Mouse (Mus musculus) spleen, postnatal 36 days (tissue): Measurements from ENCODE around the gene Cacna1e.

ENCODE experiments used
- DNase-seq, 2 experiments: peaks; one replicate each; pipeline ENCODE4 v3.0.0; 2022; ENCODE audit warnings: low spot score in 2 of 2, mixed read lengths in 1 of 2

The Cacna1e gene

DNA sequence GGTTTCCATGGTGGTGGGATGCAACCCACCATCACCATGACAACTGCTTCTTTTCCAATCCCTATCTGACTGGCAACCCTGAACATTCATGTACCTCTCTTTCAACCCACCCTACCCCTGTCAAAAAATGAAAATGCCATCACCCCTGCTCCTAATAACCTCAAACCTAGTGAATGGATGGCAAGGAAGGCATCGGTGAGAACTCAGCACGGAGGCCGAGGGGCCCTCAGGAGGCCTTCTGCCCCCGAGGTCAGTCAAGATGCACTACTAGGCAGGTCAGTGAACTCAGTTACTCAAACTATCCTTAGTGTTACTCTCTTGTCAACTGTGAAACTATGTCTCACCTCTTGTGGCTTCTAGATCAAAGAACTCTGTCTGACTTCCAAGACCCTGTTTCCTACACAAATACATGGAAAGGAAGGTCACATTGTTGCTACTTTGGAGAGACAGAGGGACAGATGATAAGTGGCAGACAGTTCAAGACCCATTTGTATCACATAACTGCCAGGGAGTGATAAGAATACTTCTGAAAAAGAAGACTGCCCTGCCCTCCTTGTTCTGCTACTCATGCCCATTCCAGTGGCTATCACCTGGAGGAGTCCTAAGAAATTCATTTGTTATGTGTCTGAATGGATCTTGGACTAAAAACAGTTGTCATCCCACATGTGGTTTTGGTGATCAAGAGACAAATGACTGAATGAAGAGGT lies 176.6 kb downstream of the Cacna1e start:
- no peak for DNase-seq

DNA sequence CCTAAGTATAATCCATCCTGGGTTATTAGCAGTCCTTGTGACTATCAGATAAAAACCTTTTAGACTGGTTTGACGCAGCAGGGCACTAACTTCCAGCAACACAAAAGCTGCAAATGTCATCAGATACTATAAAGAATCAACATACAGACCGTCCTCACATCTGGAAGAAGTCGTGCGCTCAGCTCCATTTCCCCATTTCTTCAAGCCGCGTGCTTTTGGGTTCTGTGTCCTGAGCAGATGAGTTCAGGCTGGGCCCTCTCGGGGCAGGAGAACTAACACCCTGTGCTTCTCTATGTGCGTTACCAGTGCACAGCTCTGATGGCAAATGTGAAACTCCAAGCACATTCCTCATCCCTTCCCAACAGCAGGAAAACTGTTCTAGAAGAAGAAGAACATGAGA lies 177.3 kb downstream of the Cacna1e start:
- DNase-seq, result no peak

DNA sequence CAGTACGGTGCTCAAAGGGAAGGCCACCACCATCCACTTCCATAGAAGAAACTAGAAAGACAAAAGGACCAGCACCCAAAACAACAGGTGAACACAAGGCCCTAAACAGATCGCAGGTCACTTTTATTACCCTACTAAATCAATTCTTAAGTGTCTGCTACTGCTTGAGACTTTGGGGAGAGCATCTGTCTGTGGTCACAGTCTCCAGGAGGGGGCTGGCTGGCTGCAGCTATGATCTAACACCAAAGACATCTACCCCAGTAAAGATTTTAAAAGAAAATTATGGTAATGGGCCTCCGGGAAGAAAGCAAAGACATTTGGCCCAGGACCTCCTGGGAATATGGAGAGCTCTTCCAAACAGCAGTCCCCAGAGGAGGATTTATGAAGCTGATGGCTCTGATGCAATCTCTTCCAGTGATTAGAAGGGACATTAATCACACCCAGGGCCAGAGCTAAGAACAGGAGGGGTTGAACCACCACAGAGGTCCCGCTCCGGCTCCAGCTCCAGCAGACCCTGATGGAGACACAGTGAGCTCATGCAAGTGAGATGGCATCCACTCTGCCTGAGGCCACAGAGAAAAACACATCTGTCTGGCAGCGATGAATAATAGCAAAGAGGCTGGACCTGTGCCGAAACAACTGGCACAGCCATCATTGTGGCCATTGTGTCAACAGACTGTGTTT lies 178.3 kb downstream of the Cacna1e start:
- DNase-seq, result no peak

DNA sequence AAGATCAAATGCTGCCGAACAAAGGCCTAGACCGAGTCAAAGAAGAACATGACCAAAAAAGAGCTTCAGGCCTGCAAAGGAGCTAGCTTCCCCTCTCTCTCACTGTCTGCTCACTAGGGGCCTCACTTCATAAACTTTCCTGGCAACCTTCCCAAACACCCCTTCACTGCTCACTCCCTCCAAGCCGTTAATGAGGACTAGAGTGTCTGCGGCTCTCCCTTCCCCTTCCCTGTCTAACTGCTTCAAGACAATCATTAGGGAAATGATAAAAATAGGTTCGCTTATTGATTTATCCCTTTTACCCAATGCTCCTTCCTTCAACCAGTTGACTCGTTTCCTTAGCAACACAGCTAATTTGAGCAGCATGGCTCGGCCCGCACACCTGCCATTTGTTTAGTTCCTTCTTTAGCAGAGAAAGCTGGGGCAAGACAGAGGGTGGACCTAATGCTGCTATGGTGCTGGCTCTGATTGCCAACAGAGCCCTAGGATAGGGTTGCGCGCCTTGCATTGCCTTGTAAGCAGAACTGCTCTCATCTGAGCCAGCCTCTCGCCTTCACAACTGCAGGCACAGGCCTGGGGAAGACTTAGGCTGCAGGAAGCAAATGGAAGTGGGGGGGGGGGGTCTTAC lies 179.6 kb downstream of the Cacna1e start:
- no peak for DNase-seq

DNA sequence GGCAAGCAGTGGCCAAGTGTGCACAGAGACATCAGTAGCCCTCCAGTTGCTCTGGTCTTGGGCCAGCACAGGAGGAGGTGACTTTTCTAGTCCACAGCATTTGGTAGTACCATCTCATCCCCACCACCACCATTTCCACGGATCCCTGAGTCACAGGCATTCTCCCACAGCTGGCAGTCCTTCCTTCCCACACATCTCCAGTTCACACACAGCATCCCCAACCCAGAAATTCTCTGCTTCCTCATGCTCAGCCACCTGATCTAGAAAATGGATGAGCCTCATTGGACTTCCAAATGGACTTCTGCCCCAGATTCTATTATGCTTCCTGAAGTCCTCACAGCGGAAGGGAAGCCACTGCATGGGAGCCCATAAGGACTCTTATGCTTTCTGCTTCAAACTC lies 181.7 kb downstream of the Cacna1e start:
- no peak for DNase-seq

DNA sequence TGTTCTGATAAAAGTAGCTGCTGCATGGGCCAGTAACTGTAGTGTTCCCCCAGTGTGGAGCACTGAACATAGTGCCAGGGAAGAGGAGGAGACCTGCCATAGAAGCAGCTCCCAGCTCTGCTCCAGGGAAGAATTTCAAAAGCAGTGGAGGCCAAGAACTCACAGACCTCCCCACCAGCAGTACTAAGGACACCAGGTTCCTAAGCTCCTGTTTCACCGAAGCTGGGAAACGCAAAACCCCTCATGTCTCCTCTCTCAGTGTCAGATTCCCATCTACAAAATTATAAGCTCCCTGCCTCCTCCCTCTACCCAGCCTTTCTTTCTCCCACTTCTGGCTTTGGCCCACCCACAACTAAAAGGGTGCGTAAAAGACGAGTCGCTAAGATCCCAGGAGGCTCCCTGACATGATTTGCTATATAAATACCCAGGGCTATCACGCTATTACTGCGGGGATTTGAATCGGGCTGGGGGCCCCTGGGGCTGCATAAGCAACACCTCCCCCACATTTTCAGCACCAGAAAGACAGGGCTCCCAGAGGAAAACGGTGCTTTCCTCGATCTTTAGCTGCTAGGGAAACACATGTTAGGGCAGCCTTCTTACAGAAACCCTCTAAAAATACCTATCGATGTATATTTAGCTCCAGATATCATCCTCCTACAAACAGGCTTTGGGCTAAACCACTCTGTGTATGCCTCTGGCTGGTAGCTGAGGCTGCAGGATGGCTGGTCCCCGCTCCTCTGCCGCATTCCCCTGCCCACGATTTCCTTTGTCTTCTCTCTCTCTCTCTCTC lies 195.2 kb downstream of the Cacna1e start:
- no peak for DNase-seq

DNA sequence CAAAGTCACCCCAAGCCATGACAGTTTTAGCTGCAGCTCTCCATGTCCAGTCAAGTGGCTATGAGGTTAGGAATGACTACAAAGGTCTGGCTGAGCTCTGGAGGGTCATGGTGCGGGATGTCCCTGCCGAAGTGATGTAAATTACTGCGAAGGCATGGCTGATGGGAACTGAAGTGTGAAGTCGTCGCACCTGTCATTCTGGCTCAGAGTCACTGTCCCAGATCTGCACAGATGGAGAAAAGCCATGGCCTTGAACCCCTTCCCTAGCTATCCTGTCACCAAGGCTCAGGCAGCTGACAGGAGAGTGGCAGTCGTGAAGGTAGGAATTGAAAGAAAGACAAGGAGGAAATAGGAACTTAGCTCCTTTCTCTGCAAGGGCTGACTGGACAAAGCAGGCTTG lies 197.4 kb downstream of the Cacna1e start:
- DNase-seq, result no peak

DNA sequence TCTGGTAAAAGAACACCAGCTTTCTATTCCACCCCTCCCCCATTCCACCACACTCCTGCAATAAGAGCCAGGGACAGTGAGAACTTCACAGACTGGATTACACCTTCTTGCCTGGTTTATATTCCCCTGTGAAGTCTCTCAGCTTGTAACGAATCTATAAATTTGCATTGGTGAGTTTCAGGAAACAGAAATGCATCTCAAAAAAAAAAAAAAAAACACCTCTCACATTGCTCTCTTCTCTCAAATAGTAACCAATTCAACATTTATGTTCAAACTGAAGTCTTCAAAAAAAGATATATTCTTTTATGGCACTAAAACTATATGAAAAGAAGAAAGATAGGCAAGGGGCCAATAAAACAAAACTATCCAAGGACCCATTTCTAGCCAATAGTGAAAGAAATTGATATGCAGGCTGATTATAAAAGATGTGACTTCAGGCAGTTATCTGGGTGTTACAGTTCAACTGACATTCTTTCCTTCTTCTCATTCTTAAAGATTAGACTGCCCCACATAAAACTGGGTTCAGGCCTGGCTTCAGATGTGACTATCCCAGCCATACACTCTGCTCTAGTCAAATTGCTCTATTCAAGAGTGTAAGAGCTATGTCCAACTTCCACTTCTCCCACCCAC lies 200.7 kb downstream of the Cacna1e start:
- DNase-seq, result no peak

DNA sequence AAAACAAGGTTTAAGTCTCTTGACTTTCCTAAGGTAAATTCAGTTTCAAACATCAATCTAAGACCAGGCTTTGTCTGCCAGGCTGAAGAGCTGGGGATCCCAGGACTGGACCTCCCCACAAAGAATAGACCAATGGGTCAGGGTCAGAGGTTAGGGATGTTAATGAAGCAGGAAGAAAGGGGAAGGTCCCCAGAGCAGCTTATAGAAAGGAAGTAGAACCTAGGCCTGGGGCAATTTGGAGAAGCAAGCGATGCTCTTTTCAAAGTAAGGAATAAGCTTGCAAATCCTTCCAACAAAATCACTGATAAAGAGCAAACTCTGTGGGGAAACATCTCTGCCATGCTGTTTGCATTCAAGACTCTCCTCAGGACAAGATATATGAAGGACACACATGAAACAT lies 205.3 kb downstream of the Cacna1e start:
- no peak for DNase-seq

DNA sequence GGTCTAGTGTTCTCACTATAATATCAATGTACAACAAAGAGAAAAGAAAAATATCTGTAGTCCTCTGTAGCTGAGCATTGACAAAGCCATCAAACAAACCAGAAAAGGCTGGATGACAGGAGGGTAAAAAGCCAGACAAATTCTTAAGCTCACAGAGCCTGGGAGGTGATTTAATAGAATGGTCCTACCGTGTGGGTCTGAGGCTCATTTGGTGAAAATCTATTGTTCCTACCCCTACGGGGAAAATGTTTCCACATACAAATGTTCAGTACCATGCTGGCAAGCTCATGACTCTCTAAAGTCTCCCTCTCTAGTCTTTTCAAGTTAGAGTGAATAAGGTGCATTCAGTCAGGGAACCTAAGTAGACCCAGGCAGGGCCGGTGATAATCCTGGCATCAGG lies 206.2 kb downstream of the Cacna1e start:
- no peak for DNase-seq

DNA sequence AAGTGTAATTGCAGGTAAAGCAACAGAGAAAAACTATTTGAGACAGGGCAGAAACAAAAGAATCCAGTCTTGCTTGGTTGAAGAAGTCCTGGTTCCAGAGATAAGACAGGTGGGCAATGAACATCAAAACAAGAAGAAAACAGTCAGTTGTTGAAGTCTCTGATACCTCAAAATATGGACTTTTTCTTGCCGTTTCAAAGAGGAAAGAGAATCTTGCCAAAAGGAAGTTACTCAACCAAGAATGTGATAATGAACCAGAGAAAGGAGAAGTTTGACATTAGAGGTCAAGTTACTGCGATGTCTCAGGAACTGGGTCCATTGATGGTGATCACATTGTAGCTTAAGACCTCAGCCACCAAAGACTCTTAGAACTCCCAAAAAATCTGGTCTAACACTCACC lies 206.6 kb downstream of the Cacna1e start:
- no peak for DNase-seq

DNA sequence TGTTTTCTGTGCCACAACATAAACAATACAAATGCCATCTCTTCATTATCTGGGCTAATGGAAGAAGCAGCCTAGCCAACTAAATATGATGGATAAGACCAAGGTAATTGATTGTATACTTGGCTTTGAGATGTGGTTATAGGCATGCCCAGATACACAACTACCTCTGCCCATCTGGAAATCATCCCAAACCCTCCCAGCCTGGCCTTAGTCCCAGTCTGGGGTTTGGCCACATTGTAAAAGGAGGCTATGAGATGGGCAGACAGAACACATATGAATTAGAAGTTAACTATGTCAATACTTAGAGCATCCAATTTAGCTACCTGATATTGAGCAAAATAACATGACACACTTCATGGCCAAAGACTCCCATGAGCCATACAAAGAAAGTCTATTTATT lies 220.6 kb downstream of the Cacna1e start:
- no peak for DNase-seq

DNA sequence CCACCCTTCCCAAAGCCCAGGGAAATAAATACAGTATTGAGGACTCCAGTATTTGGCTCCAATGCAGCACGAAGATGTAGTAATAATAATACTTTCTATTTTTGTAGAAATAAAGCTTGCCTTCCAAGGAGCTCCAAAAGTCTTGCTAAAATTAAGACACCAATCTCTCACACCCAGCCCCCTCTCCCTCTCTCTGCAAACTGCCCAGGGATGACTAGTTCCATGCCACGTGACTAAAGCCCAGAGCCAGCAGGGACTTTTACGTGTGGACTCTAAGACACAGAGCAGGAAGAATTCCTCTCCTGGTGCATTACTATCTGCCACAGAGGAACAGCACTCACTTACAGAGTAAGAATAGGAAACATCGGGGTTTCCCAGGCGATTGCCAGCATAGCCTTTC lies 222.3 kb downstream of the Cacna1e start:
- DNase-seq, result no peak

DNA sequence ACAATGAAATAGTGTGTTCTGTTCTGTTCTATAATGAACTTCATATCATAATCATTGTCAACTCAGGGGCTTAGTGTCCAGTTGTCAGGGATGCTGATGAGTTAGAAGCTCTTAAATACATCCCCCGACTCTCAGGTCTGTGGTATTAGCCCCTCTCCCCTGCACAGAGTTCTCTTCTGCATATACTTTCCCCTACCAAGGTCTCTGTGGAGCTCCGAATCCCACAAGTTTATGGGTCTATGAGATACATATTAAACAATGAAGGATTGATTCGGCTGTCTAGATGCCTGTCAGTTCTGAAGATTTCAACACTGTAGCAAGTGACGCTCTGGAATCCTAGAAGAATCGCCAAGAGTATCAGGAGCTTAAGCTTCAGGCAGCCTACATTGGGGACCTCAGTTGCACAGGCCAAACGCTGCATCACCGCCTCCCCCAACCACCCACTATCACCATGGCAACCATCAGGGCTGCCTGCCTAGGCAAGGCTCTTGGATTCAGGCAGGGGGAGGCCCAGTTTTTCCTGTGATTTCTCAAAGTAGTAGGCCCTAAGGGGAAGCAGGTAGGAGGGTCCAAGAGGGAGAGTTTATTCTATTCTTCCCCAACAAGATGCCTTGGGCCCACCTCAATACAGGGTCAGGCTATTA lies 223.0 kb downstream of the Cacna1e start:
- DNase-seq, result no peak

DNA sequence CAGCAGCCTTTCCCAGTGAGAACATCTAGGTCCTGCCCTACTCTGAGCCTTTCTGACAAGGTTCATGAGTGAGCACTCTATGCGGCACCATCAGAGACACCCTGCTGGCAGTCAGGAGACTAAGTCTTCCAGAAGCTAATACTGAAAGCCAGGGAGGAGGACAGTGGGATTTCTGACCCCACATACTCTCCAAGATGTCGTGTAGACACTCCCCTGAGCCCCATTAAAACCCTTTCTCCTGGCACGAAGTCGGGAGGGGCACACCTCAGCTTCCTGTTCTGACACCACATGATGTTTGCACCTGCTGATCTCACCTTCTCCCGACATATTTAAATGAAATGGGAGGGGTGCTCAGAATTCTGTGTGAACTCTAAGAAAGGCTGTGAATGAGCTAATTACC lies 226.9 kb downstream of the Cacna1e start:
- DNase-seq, result no peak

DNA sequence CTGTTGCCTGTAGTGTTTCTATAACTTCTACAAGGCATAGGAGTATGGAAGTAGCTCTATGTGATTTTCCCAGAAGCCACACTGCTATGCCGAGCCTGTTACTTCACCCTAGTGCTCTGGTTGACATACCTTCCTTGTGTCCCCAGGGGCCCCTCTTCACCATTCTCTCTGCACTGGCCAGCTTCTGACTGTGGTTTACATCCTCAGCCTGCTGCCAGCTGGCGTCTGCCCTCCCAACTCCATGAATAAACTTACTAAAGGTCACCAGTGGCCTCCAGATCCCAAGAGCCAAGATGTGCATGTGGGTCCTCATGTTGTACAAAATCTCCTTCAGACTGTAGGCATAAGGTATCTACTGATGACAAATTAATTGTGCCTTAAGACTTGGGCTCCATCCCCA lies 230.3 kb downstream of the Cacna1e start:
- DNase-seq, result no peak

DNA sequence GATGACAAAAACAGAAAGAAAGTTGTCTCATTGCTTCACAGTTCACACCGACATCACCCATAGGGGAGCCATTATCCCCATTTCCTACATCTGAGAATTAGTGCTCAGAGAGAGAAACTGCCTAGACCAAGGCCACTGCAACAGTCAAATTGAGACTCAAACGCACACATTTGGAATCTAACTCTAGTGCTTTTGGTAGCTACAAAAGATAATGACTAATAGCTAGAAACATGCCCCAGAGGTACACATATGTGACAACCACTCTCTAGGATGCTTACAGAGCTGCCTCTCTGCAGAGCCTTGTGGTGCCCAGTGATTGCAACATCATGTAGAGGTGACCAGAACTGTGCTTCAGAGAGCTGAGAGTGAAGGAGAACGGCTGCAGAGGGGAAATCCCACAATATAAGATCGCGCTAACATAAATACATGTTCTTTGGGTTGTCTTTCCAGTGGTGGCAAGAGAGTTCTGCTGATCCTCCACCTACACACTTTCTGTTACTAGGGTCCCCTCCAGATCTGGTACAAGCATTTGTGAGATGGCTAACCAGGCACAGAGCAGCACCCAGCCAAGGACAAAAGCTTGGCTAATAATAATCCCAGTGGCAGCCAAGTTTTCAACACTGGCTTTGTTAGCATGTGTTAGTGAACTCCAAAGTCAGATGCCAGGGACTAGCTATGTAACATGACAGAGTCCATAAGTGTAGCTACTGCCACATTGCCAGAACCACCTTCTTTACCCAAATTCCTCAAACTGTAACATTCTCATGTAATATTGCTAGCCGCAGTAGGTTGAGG lies 237.9 kb downstream of the Cacna1e start:
- DNase-seq, result no peak

DNA sequence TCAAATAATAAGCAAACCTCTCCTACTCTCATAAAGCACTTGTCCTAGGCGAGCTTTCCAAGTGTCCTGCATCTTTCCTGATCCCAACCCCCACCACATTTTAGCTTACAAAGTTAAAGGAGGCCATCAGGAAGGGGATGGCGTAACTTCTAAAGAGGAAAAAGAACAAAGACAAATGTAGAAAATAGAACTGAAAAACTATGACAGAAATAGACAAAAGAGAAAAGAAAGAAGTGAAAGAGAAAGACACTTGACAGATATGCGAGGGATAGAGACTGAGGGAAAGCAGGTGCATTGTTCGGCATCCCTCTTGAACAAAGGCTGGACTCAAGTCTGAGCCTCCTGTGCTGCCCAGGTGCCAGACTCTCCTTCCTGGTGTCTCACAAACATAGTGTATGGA lies 246.5 kb downstream of the Cacna1e start:
- no peak for DNase-seq

DNA sequence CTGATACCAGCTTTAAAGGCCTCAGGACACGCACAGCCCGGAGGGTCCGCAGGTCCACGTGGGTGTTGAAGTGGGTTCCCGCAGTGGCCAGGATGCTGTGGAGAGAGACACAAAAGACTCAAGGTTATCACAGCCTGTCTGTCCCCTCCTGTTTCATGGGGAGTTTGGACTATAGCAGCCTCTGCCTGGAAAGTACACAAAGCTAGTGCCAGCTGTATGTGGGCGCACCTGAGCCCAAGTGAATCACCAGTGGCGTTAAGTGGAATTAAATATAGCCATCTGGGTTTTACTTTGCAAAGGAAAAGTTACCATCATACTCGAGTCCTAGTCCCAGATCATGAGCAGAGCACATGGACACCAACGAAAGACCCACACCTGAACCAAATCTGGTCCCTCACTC lies 248.5 kb downstream of the Cacna1e start:
- no peak for DNase-seq

DNA sequence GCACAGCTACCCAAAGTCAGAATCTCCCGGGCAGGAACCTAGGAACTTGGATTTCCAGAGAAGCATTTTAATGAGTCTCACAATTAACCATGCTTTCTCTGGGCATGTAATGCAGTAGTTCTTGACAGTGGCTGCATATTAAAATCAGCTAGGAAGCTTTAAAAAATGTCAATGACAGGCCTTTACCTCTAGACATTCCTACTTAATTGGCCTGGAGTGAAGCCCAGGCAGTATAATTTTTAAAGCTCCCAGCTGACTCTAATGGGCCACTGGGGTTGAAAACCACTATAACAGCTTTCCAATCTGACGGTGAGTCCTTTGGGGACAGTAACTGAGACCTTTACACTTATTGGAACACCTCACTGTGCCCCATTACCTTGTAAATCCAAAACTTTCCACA lies 251.4 kb downstream of the Cacna1e start:
- DNase-seq, result no peak
